ENCODE assay signal across 15 mouse cellular contexts in the genomic region with DNA sequence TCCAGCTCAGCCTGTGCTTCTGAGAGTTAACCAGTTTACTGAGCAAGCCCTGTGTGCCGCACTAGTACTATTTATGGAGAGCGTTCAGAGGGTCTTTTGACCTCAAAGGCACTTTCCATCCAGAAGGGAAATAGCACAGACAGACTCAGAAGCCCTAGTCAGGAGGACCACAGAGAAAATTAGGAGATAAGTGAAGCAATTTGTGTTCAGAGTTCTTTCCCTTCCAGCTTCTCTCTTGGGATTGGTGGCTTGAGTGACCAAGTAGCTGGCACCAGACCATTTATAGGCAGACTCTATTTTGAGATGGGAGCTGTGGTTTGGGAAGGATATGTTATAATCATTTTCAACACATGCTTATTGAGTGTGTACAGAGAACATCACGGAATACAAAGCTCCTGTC. TPM values are rescaled to one million over a fixed set of nuclear protein-coding genes. Genes with fewer than 3 reads are reported as not detected.
DNase-seq lines count a peak whose midpoint lies in the region; ATAC-seq and TF ChIP-seq lines count a peak whose summit lies in the region.
"Had no signal": no experiment of that assay in that cellular context is flagged by ENCODE, and none has a peak within 500 bp of the region (broad histone marks: within the 10 kb centered on the region; RNA-seq: fewer than 3 reads in every experiment).

No protein-coding gene starts in this region.

- H3K27ac ChIP-seq in heart, adult 2 months: peak overlapping the region; percentile 51; the same call in 1 of the 2 replicates
- H3K27ac ChIP-seq in liver, embryonic 13.5 days: peak overlapping the region; percentile 37; the same call in 1 of the 2 replicates
- no peak overlapping the region for H3K27ac ChIP-seq in liver, embryonic 11.5 days (ENCODE audit: low read depth, low read length)
- peak overlapping the region; percentile 10 for H3K27ac ChIP-seq in embryonic facial prominence, embryonic 10.5 days (replicated peaks)
- H3K27ac ChIP-seq: embryonic facial prominence, embryonic 12.5 days had no signal

- no peaks in the 10 kb centered on the region; the same call in 1 of the 2 replicates for H3K4me1 ChIP-seq in heart, adult 2 months (ENCODE audit: control insufficient read depth, insufficient read depth, low read length)
- H3K4me1 ChIP-seq in liver, embryonic 13.5 days (replicated peaks): peaks cover 4% of the 10 kb centered on the region; the same call in 1 of the 2 replicates
- H3K4me1 ChIP-seq in liver, embryonic 11.5 days (replicated peaks; ENCODE audit: control insufficient read depth, insufficient read depth, low read length): peaks cover 8% of the 10 kb centered on the region; the same call in 1 of the 2 replicates
- H3K4me1 ChIP-seq in embryonic facial prominence, embryonic 10.5 days: peaks cover 26% of the 10 kb centered on the region

- no peaks in the 10 kb centered on the region for H3K27me3 ChIP-seq in heart, adult 2 months (ENCODE audit: control insufficient read depth, insufficient read depth, low read length)
- H3K27me3 ChIP-seq in liver, embryonic 13.5 days: no peaks in the 10 kb centered on the region
- no peaks in the 10 kb centered on the region for H3K27me3 ChIP-seq in liver, embryonic 11.5 days (replicated peaks; ENCODE audit: control insufficient read depth, insufficient read depth, low read length)
- no peaks in the 10 kb centered on the region for H3K27me3 ChIP-seq in embryonic facial prominence, embryonic 10.5 days (replicated peaks; ENCODE audit: low read depth, poor library complexity, severe bottlenecking)
- H3K27me3 ChIP-seq: embryonic facial prominence, embryonic 12.5 days had no signal

- no peak for DNase-seq in heart, adult 2 months
- no peak for DNase-seq in heart, adult 18-20 months
- DNase-seq in liver, embryonic 13.5 days: no peak
- no peak for DNase-seq in liver, embryonic 11.5 days (ENCODE audit: low spot score)
- no peak for DNase-seq in embryonic facial prominence, embryonic 10.5 days (ENCODE audit: low spot score)
- no peak for DNase-seq in yolk sac, embryonic 10.5 days (ENCODE audit: low spot score)
- no peak for DNase-seq in right cerebral cortex, postnatal 36 days (ENCODE audit: low spot score in 2 of 2)
- DNase-seq: B cell, adult 2 months; kidney, postnatal 10 days; left cerebral cortex, postnatal 4 days had no signal

- no peak overlapping the region for H3K4me2 ChIP-seq in liver, embryonic 13.5 days
- no peak overlapping the region for H3K4me2 ChIP-seq in liver, embryonic 11.5 days
- H3K4me2 ChIP-seq: embryonic facial prominence, embryonic 12.5 days; hindbrain, embryonic 14.5 days had no signal

- H3K9ac ChIP-seq in heart, adult 2 months (ENCODE audit: low read depth, low read length): no peak overlapping the region
- no peak overlapping the region for H3K9ac ChIP-seq in liver, embryonic 13.5 days
- no peak overlapping the region for H3K9ac ChIP-seq in liver, embryonic 11.5 days (ENCODE audit: low read depth, low read length)
- H3K9ac ChIP-seq: embryonic facial prominence, embryonic 12.5 days; hindbrain, embryonic 14.5 days had no signal

- intact Hi-C loops in heart, adult 2 months (cut with DNase I): no loop called here

- TF ChIP-seq POLR2A in heart, adult 2 months (IDR thresholded peaks at IDR 0.05; ENCODE audit: insufficient read depth, low read depth, low read length): no peak

- no peak for ATAC-seq in liver, embryonic 13.5 days (ENCODE audit: low read depth)
- no peak for ATAC-seq in liver, embryonic 11.5 days (replicated peaks; ENCODE audit: low FRiP score)
- peak; percentile 40 for ATAC-seq in megakaryocyte, adult 5-6 weeks (ENCODE audit: poor library complexity, severe bottlenecking)

- H3K4me3 ChIP-seq in heart, adult 2 months: no peak overlapping the region
- H3K4me3 ChIP-seq in liver, embryonic 13.5 days (replicated peaks): no peak overlapping the region
- no peak overlapping the region for H3K4me3 ChIP-seq in liver, embryonic 11.5 days (ENCODE audit: low read depth, low read length)
- no peak overlapping the region for H3K4me3 ChIP-seq in embryonic facial prominence, embryonic 10.5 days
- H3K4me3 ChIP-seq: embryonic facial prominence, embryonic 12.5 days had no signal

- H3K36me3 ChIP-seq in heart, adult 2 months (ENCODE audit: control insufficient read depth, insufficient read depth, low read length): peaks cover 3% of the 10 kb centered on the region; the same call in 1 of the 2 replicates
- no peaks in the 10 kb centered on the region for H3K36me3 ChIP-seq in liver, embryonic 13.5 days
- peaks cover 2% of the 10 kb centered on the region; the same call in 1 of the 2 replicates for H3K36me3 ChIP-seq in liver, embryonic 11.5 days (ENCODE audit: control insufficient read depth, insufficient read depth, low read length)
- H3K36me3 ChIP-seq in embryonic facial prominence, embryonic 10.5 days (replicated peaks): peaks cover 15% of the 10 kb centered on the region; the same call in 1 of the 2 replicates

- no peaks in the 10 kb centered on the region for H3K9me3 ChIP-seq in liver, embryonic 13.5 days (replicated peaks)
- no peaks in the 10 kb centered on the region for H3K9me3 ChIP-seq in liver, embryonic 11.5 days (ENCODE audit: control insufficient read depth, low read length)
- no peaks in the 10 kb centered on the region for H3K9me3 ChIP-seq in embryonic facial prominence, embryonic 10.5 days
- H3K9me3 ChIP-seq: embryonic facial prominence, embryonic 12.5 days had no signal

- WGBS in heart, adult 2 months: 32% methylated on average over 3 of the region's 3 CpGs
- 64% methylated on average over 3 of the region's 3 CpGs for WGBS in liver, embryonic 13.5 days (ENCODE audit: insufficient replicate concordance)
- 79% methylated on average over 3 of the region's 3 CpGs for WGBS in liver, embryonic 11.5 days
- WGBS in embryonic facial prominence, embryonic 10.5 days: 50% methylated on average over 3 of the region's 3 CpGs

- H3K79me2 ChIP-seq in heart, adult 2 months (replicated peaks; ENCODE audit: control insufficient read depth, insufficient read depth, low read length): no peaks in the 10 kb centered on the region

- TF ChIP-seq EP300 in heart, adult 2 months (IDR thresholded peaks at IDR 0.05; ENCODE audit: insufficient read depth, low read depth, low read length): no peak

- no peak for TF ChIP-seq CTCF in heart, adult 2 months (IDR thresholded peaks at IDR 0.05)

RNA-seq across cellular contexts. Expression of gene Sort1, which starts 22.5 kb away (rescaled TPM):
- 10 to 100 TPM; 17.4 to 19.2 TPM for total RNA-seq in heart, adult 2 months (2021)
- polyA plus RNA-seq in heart, adult 2 months (2012; rRNA removed): 33.7 and 51.9 TPM in 2 replicates
- total RNA-seq in heart, adult 18-20 months (2021): 10 to 100 TPM; 18.1 to 25.7 TPM
- 2.6 and 2.8 TPM in 2 replicates for polyA plus RNA-seq in liver, embryonic 13.5 days (2015; fragmentation: Nextera tagmentation; extraction: Ambion mirVana)
- 10.6 and 11.9 TPM in 2 replicates for polyA plus RNA-seq in liver, embryonic 11.5 days (2014; fragmentation: Nextera tagmentation; extraction: Ambion mirVana)
- 12.9 and 15.5 TPM in 2 replicates for polyA plus RNA-seq in embryonic facial prominence, embryonic 10.5 days (2016; fragmentation: Nextera tagmentation; extraction: Ambion mirVana)
- 80.7 and 83.8 TPM in 2 replicates for total RNA-seq in megakaryocyte, adult 5-6 weeks (2015)
- total RNA-seq in megakaryocyte, adult 5-6 weeks (2017): 76.4 and 87.8 TPM in 2 replicates

RNA-seq across cellular contexts. Expression of gene Psma5, which starts 49.7 kb away (rescaled TPM):
- total RNA-seq in heart, adult 2 months (2021): 10 to 100 TPM; 48.1 to 49.9 TPM
- 42.4 and 75.5 TPM in 2 replicates for polyA plus RNA-seq in heart, adult 2 months (2012; rRNA removed)
- total RNA-seq in heart, adult 18-20 months (2021): 10 to 100 TPM; 55.0 to 59.5 TPM
- polyA plus RNA-seq in liver, embryonic 13.5 days (2015; fragmentation: Nextera tagmentation; extraction: Ambion mirVana): 224 and 238 TPM in 2 replicates
- polyA plus RNA-seq in liver, embryonic 11.5 days (2014; fragmentation: Nextera tagmentation; extraction: Ambion mirVana): 335 and 351 TPM in 2 replicates
- polyA plus RNA-seq in embryonic facial prominence, embryonic 10.5 days (2016; fragmentation: Nextera tagmentation; extraction: Ambion mirVana): 361 and 368 TPM in 2 replicates
- total RNA-seq in megakaryocyte, adult 5-6 weeks (2015): 160 and 172 TPM in 2 replicates
- total RNA-seq in megakaryocyte, adult 5-6 weeks (2017): 146 and 158 TPM in 2 replicates

RNA-seq across cellular contexts. Expression of gene Mybphl, which starts 58.3 kb away (rescaled TPM):
- total RNA-seq in heart, adult 2 months (2021): 10 to 100 TPM; 35.8 to 51.2 TPM
- 268 and 304 TPM in 2 replicates for polyA plus RNA-seq in heart, adult 2 months (2012; rRNA removed)
- 10 to 100 TPM; 49.7 to 55.1 TPM for total RNA-seq in heart, adult 18-20 months (2021)
- 0.07 and 0.08 TPM in 2 replicates for polyA plus RNA-seq in liver, embryonic 13.5 days (2015; fragmentation: Nextera tagmentation; extraction: Ambion mirVana)
- polyA plus RNA-seq in liver, embryonic 11.5 days (2014; fragmentation: Nextera tagmentation; extraction: Ambion mirVana): 0.47 and 1.2 TPM in 2 replicates
- polyA plus RNA-seq in embryonic facial prominence, embryonic 10.5 days (2016; fragmentation: Nextera tagmentation; extraction: Ambion mirVana): 0.22 TPM in 1 of 2 replicates, not detected in the other
- total RNA-seq in megakaryocyte, adult 5-6 weeks (2015): not detected in 2 replicates
- not detected in 2 replicates for total RNA-seq in megakaryocyte, adult 5-6 weeks (2017)
- total RNA-seq: adrenal gland, adult 18-20 months; monocyte, adult 5-6 weeks had no signal

Comparison
In these comparisons a context has a peak if more than half of its experiments do, and no peak if none do; other contexts are left out.
1. RNA of gene Mybphl, which starts 58.3 kb away (polyA plus RNA-seq): 268 to 304 TPM in heart, adult 2 months; 0.47 to 1.2 TPM in liver, embryonic 11.5 days, 0.22 TPM in embryonic facial prominence, embryonic 10.5 days and 0.07 to 0.08 TPM in liver, embryonic 13.5 days; every median in the first group is over 100 times any median in the second.